Mouse (Mus musculus): ENCODE results near the gene Slc3a1.

DNA sequence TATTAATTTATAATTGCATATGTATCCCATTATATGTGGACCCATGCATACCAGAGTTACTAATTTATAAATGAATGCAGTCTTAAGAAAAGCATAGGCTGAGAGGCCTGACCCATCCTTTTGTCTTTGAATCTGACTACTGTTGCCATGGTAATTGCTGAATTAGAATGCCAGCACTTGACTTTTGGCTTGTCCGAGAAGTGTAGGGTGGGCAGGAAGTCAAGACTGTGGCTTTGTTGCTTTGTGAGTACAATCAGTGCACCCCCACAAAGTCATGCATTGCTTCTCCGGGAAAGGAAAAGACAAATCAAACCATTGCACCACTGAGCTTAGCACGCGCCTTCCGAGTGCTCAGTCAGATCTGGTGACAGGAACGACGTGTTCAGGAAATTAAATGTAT, 73.6 kb downstream of the Slc3a1 start:
- TF ChIP-seq GATA1 (IDR thresholded peaks at IDR 0.05; ENCODE audit: low read length) (no peak), TAL1 (IDR thresholded peaks at IDR 0.05; ENCODE audit: low read length) (no peak)
